Mouse (Mus musculus) heart, postnatal 0 days (tissue): ENCODE results near the gene Zdhhc19. TPM values are rescaled to one million over a fixed set of nuclear protein-coding genes. Genes with fewer than 3 reads are reported as not detected.

ENCODE experiments used
- ATAC-seq: fragments of 200-750 bp; cut with Nextera tagmentation; 2 replicates; pipeline ENCODE4 v1.8.0; 2017; ENCODE audit warnings: low read depth, moderate number of reproducible peaks, moderate library complexity; ENCODE audit not compliant: insufficient read depth
- DNase-seq: peaks from one replicate; pipeline ENCODE4 v3.0.0-alpha.2; 2016; ENCODE audit warnings: low spot score
- H3K27ac ChIP-seq: fragments of 300-500 bp; sonication (generic); 2 replicates; pipeline ENCODE4 v1.5.1; 2014; ENCODE audit warnings: low read depth, mild to moderate bottlenecking
- H3K27me3 ChIP-seq: fragments of 300-500 bp; sonication (generic); 2 replicates; pipeline ENCODE4 v1.6.1; 2014; ENCODE audit warnings: low read length, mixed read lengths; ENCODE audit not compliant: control insufficient read depth, insufficient read depth
- H3K36me3 ChIP-seq: fragments of 300-500 bp; sonication (generic); replicated peaks from 2 replicates; pipeline ENCODE4 v1.6.1; 2014; ENCODE audit warnings: low read length, mixed read lengths; ENCODE audit not compliant: control insufficient read depth, insufficient read depth
- H3K4me1 ChIP-seq: fragments of 300-500 bp; sonication (generic); 2 replicates; pipeline ENCODE4 v1.6.1; 2014; ENCODE audit warnings: antibody characterized with exemption; ENCODE audit not compliant: control insufficient read depth, insufficient read depth
- H3K4me2 ChIP-seq: fragments of 300-500 bp; sonication (generic); 2 replicates; pipeline ENCODE4 v1.6.1; 2014; ENCODE audit warnings: low read depth, mild to moderate bottlenecking, low read length, moderate library complexity
- H3K4me3 ChIP-seq: fragments of 300-500 bp; sonication (generic); 2 replicates; pipeline ENCODE4 v1.5.1; 2014; ENCODE audit warnings: low read depth, low read length
- H3K9ac ChIP-seq: fragments of 300-500 bp; sonication (generic); replicated peaks from 2 replicates; pipeline ENCODE4 v1.6.1; 2014; ENCODE audit warnings: low read depth, low read length, mixed read lengths
- H3K9me3 ChIP-seq: fragments of 300-500 bp; sonication (generic); replicated peaks from 2 replicates; pipeline ENCODE4 v1.6.1; 2016; ENCODE audit warnings: low read length; ENCODE audit not compliant: control insufficient read depth
- CTCF ChIP-seq: IDR thresholded peaks from 2 replicates; pipeline ENCODE4 v1.5.1; 2016; ENCODE audit warnings: antibody characterized with exemption, control low read depth, low read depth
- EP300 ChIP-seq: IDR thresholded peaks from 2 replicates; pipeline ENCODE4 v1.6.1; 2016; ENCODE audit warnings: antibody characterized with exemption, low read depth
- WGBS: fragments of 180-500 bp; shearing (Covaris S2); extraction: QIAGEN DNeasy Blood & Tissue Kit; methylation state at CpG from one replicate; pipeline ENCODE4 v1.1.7; 2014; 5-methylcytosine and 5-hydroxymethylcytosine counted together
- polyA plus RNA-seq: library from polyadenylated mRNA; unstranded; fragments of >200 nt; fragmentation: Nextera tagmentation; extraction: Ambion mirVana; gene quantifications from 2 replicates; pipeline ENCODE4 v1.2.1, GENCODE M21; 2015
- total RNA-seq: library from RNA; depleted of rRNA; stranded (reverse); fragments of >200 nt; gene quantifications from 2 replicates; pipeline ENCODE4 v1.2.3, GENCODE M21; 2014; ENCODE audit warnings: low replicate concordance

Zdhhc19 gene
- total and polyA plus RNA-seq, 2 experiments from 2014 or later: not detected

- no peaks in the 10 kb centered on the region for H3K4me1 ChIP-seq
- no peak for TF ChIP-seq CTCF
- TF ChIP-seq EP300: no peak
- H3K9ac ChIP-seq: no peak overlapping the region
- DNase-seq: no peak
- no peaks in the 10 kb centered on the region for H3K9me3 ChIP-seq
- no peaks in the 10 kb centered on the region for H3K27me3 ChIP-seq
- H3K27ac ChIP-seq: no peak overlapping the region
- H3K4me2 ChIP-seq: no peak overlapping the region
- 84% methylated on average over 5 of the region's 5 CpGs for WGBS
- no peaks in the 10 kb centered on the region for H3K36me3 ChIP-seq
- no peak for ATAC-seq
- H3K4me3 ChIP-seq: no peak overlapping the region
These were observed 54.4 kb downstream of the Zdhhc19 start for GRCm38 (mm10) chr16:32550487-32550886.

GRCm38 (mm10) chr16:32551346-32551747 lies 55.3 kb downstream of the Zdhhc19 start:
- Histone ChIP-seq H3K27me3 (no peaks in the 10 kb centered on the region), H3K9me3 (no peaks in the 10 kb centered on the region), H3K4me3 (no peak overlapping the region), H3K4me2 (no peak overlapping the region), H3K9ac (no peak overlapping the region), H3K27ac (peak overlapping the region; percentile 14), H3K4me1 (no peaks in the 10 kb centered on the region), H3K36me3 (no peaks in the 10 kb centered on the region)
- 38% methylated on average over 2 of the region's 2 CpGs for WGBS
- TF ChIP-seq EP300 (no peak), CTCF (no peak)
- peak; percentile 60 for DNase-seq
- peak; percentile 93 for ATAC-seq

- no peaks in the 10 kb centered on the region for H3K4me1 ChIP-seq
- no peak overlapping the region for H3K9ac ChIP-seq
- TF ChIP-seq EP300: no peak
- TF ChIP-seq CTCF: no peak
- H3K27me3 ChIP-seq: no peaks in the 10 kb centered on the region
- H3K36me3 ChIP-seq: no peaks in the 10 kb centered on the region
- 75% methylated on average over 3 of the region's 3 CpGs for WGBS
- H3K4me3 ChIP-seq: no peak overlapping the region
- DNase-seq: no peak
- no peak for ATAC-seq
- H3K9me3 ChIP-seq: no peaks in the 10 kb centered on the region
- no peak overlapping the region for H3K4me2 ChIP-seq
- H3K27ac ChIP-seq: no peak overlapping the region
These were observed 59.5 kb downstream of the Zdhhc19 start for GRCm38 (mm10) chr16:32555588-32555987.

GRCm38 (mm10) chr16:32559493-32559892 lies 63.4 kb downstream of the Zdhhc19 start:
- Histone ChIP-seq H3K4me3 (no peak overlapping the region), H3K4me1 (no peaks in the 10 kb centered on the region), H3K9ac (no peak overlapping the region), H3K4me2 (no peak overlapping the region), H3K27me3 (no peaks in the 10 kb centered on the region), H3K27ac (no peak overlapping the region), H3K36me3 (no peaks in the 10 kb centered on the region), H3K9me3 (peaks cover 4% of the 10 kb centered on the region)
- DNase-seq (no peak), ATAC-seq (no peak)
- TF ChIP-seq EP300: no peak
- no peak for TF ChIP-seq CTCF
- 73% methylated on average over 4 of the region's 4 CpGs for WGBS

DNA sequence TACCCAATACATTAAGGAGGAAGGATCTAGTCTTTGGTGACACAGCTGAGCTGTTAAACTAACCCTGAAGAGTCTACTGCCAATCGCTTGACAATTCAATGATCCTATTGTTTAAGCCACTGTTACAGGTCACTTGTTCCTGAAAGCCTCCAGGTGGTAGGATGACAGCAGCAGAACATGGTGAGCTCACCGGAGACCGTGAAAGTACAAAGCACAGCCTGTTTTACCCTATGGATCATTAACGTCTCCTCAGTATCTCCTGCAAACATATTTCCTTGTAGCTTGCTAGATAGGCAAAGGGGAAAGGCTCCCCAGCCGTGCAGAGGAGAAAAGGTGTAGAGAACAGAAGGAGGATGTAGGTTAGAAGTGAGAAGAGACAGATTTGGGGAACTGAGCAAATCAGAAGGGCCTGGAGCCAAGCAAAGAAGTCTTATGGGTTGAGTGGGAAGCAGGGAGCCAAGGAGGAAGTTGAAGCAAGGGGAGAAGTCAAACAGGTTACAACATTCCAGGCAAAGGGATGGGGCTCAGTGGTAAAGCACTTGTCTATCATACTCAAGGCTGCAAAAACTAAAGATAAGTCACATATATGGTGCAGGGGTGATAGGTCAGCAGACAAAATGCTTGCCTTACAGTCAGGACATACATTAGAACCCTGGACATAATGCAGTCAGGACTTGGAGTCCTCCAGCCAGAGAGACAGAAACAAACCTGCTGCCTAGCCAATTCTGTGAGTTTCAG lies 67.2 kb downstream of the Zdhhc19 start:
- peaks cover 12% of the 10 kb centered on the region; the same call in 1 of the 2 replicates for H3K4me1 ChIP-seq
- H3K9me3 ChIP-seq: peaks cover 8% of the 10 kb centered on the region
- 78% methylated on average over 5 of the region's 5 CpGs for WGBS
- ATAC-seq (no peak), DNase-seq (no peak)
- TF ChIP-seq CTCF: no peak
- no peak for TF ChIP-seq EP300
- H3K4me3 ChIP-seq: no peak overlapping the region
- no peaks in the 10 kb centered on the region for H3K36me3 ChIP-seq
- H3K27ac ChIP-seq: no peak overlapping the region
- no peaks in the 10 kb centered on the region for H3K27me3 ChIP-seq
- no peak overlapping the region for H3K4me2 ChIP-seq
- H3K9ac ChIP-seq: no peak overlapping the region

DNA sequence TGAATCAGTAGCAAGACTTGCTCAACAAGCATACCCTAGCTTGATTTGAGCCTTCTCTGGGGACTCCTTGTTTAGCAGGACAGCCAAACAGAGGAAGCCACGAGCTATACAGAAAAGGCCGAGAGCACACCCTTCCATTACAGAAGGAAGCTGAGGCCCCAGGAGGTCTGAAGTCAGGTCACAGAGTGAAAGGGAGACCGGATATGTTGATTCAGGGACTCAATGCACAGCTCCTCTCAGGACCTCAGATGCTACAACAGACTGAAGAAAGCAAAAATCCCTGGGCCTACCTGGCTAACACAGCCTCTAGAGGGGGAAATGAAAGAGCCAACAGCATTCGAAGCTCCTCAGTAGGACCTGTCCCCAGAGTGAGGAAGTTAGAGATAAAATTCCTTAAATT lies 71.2 kb downstream of the Zdhhc19 start:
- no peaks in the 10 kb centered on the region for H3K36me3 ChIP-seq

More for the DNA sequence above, 71.2 kb downstream of the Zdhhc19 start:
- no peak overlapping the region for H3K27ac ChIP-seq
- peaks cover 18% of the 10 kb centered on the region for H3K4me1 ChIP-seq
- 42% methylated on average over 4 of the region's 4 CpGs for WGBS
- H3K27me3 ChIP-seq: no peaks in the 10 kb centered on the region
- DNase-seq: no peak
- H3K4me2 ChIP-seq: no peak overlapping the region
- H3K4me3 ChIP-seq: no peak overlapping the region
- peaks cover 8% of the 10 kb centered on the region for H3K9me3 ChIP-seq
- no peak overlapping the region for H3K9ac ChIP-seq
- TF ChIP-seq CTCF: no peak
- TF ChIP-seq EP300: no peak
- ATAC-seq: no peak
